Mouse (Mus musculus): Measurements from ENCODE around the gene Arl5a.

- TF ChIP-seq CTCF (IDR thresholded peaks at IDR 0.05; ENCODE audit: low read depth) = no peak
- TF ChIP-seq EP300 (IDR thresholded peaks at IDR 0.05; ENCODE audit: low read depth) = no peak
Measured at GRCm38 (mm10) chr2:52372080-52372479, 52.6 kb downstream of the Arl5a start.
